Mouse (Mus musculus) E14TG2a.4 (cell line): ENCODE data around the gene Prr14l.
"Not testable (repeated sequence)": the region's sequence is repeated elsewhere in the genome, so short reads cannot be mapped to it uniquely, and the experiment has no call there.

Source experiments
- CTCF ChIP-seq: conservative IDR thresholded peaks from 2 replicates; pipeline ENCODE4 v1.5.1; 2014; ENCODE audit warnings: low read length
- NANOG ChIP-seq: IDR thresholded peaks from 2 replicates; pipeline ENCODE4 v1.6.1; 2014; ENCODE audit warnings: borderline replicate concordance, low read length, mixed read lengths
- POU5F1 ChIP-seq: IDR thresholded peaks from 2 replicates; pipeline ENCODE4 v1.6.1; 2014; ENCODE audit warnings: low read length, borderline replicate concordance

GRCm38 (mm10) chr5:32786454-32786853 lies 67.6 kb downstream of the Prr14l start:
- not testable (repeated sequence) for TF ChIP-seq CTCF, NANOG, POU5F1
